Mouse (Mus musculus) erythroblast, embryonic 14.5 days (primary cell): ENCODE results near the gene Sp8.

ENCODE experiments used
- GATA1 ChIP-seq: IDR thresholded peaks from 2 replicates; pipeline ENCODE4 v1.6.1; 2012; ENCODE audit warnings: low read length, inconsistent platforms, mixed read lengths
- TAL1 ChIP-seq: IDR thresholded peaks from 3 replicates; pipeline ENCODE4 v1.6.1; 2012; ENCODE audit warnings: low read length, inconsistent platforms, mixed read lengths

DNA sequence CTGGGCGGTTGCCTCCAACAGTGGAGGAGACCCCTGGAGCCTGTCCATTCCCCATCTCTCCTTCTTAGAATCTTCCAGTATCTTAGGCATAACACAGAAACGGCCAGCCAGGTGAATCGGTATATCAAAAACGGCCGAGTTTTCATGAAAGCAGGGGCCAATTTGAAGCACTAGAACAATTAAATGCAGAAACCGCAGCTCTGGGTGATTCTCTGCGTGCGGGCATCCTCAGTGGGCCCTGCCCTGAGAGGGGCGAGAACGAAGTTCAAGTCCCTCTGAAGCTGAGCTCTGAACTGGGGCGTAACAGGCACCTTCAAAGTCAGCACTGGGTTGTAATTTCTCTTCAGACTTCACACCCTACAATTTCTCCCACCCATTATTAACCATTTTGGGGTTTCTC is 8.8 kb upstream of the Sp8 start:
- no peak for TF ChIP-seq GATA1
- no peak for TF ChIP-seq TAL1
